Mouse (Mus musculus): Measurements from ENCODE around the gene Prrc2a.

The Prrc2a gene

GRCm38 (mm10) chr17:35163326-35164081 lies 1.2 kb downstream of the Prrc2a start:
- in situ Hi-C loops (cut with MseI, MboI) = no loop called here

GRCm38 (mm10) chr17:35162730-35163129 lies 2.0 kb downstream of the Prrc2a start:
- in situ Hi-C loops (cut with MseI, MboI) = no loop called here

- in situ Hi-C loops (cut with MseI, MboI) = no loop called here
Observed at GRCm38 (mm10) chr17:35162121-35162520, 2.6 kb downstream of the Prrc2a start.

GRCm38 (mm10) chr17:35161421-35161820 lies 3.3 kb downstream of the Prrc2a start:
- in situ Hi-C loops (cut with MseI, MboI) = no loop called here

- in situ Hi-C loops (cut with MseI, MboI) = no loop called here
Observed at GRCm38 (mm10) chr17:35159638-35160037, 5.1 kb downstream of the Prrc2a start.

- in situ Hi-C loops (cut with MseI, MboI) = no loop called here
Observed at GRCm38 (mm10) chr17:35158850-35159593, 5.7 kb downstream of the Prrc2a start.

GRCm38 (mm10) chr17:35157661-35158175 lies 7.0 kb downstream of the Prrc2a start:
- in situ Hi-C loops (cut with MseI, MboI) = no loop called here

GRCm38 (mm10) chr17:35157254-35157653 lies 7.4 kb downstream of the Prrc2a start:
- in situ Hi-C loops (cut with MseI, MboI) = no loop called here

GRCm38 (mm10) chr17:35156461-35157200 lies 8.1 kb downstream of the Prrc2a start:
- in situ Hi-C loops (cut with MseI, MboI) = no loop called here

- in situ Hi-C loops (cut with MseI, MboI) = no loop called here
Observed at GRCm38 (mm10) chr17:35155451-35155850, 9.2 kb downstream of the Prrc2a start.

GRCm38 (mm10) chr17:35154616-35155015 lies 10.1 kb downstream of the Prrc2a start:
- in situ Hi-C loops (cut with MseI, MboI) = no loop called here

- in situ Hi-C loops (cut with MseI, MboI) = no loop called here
Observed at GRCm38 (mm10) chr17:35153931-35154330, 10.8 kb downstream of the Prrc2a start.

GRCm38 (mm10) chr17:35153077-35153476 lies 11.6 kb downstream of the Prrc2a start:
- in situ Hi-C loops (cut with MseI, MboI) = no loop called here

GRCm38 (mm10) chr17:35152121-35152520 lies 12.6 kb downstream of the Prrc2a start:
- in situ Hi-C loops (cut with MseI, MboI) = no loop called here

- in situ Hi-C loops (cut with MseI, MboI) = no loop called here
Observed at GRCm38 (mm10) chr17:35147922-35148639, 16.6 kb downstream of the Prrc2a start.

GRCm38 (mm10) chr17:35147348-35147747 lies 17.3 kb downstream of the Prrc2a start:
- in situ Hi-C loops (cut with MseI, MboI) = no loop called here

GRCm38 (mm10) chr17:35146139-35146538 lies 18.6 kb downstream of the Prrc2a start:
- in situ Hi-C loops (cut with MseI, MboI) = no loop called here

GRCm38 (mm10) chr17:35141971-35142370 lies 22.7 kb downstream of the Prrc2a start:
- in situ Hi-C loops (cut with MseI, MboI) = no loop called here

GRCm38 (mm10) chr17:35140490-35140996 lies 24.2 kb downstream of the Prrc2a start:
- in situ Hi-C loops (cut with MseI, MboI) = no loop called here

- in situ Hi-C loops (cut with MseI, MboI) = no loop called here
Observed at GRCm38 (mm10) chr17:35139269-35139668, 25.4 kb downstream of the Prrc2a start.
